Mouse (Mus musculus): ENCODE data around the gene Alg1.
A peak's percentile ranks its signal among the peaks of the same experiment; 100 is the strongest.

DNA sequence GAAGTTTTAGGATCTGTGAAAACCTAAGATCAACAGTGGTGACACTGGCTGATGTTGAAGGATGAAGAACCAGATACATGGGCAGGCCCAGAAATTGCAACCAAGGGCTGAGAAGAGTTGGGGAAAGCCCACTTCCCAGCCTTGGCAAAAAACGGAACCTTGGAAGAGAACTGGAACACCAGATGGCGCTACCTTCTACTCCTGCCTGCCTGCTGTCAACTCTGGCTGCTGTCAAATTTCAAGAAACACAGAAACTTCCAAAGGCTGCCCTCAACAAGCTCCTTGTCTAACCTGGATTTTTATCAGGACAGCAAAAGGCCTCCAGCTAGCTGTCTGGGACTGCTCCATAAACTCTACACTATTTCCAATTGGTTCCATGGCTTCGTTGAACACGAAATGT, 30.7 kb upstream of the Alg1 start:
- TF ChIP-seq CTCF (IDR thresholded peaks at IDR 0.05; ENCODE audit: control insufficient read depth, insufficient read depth, insufficient replicate concordance, low read depth, low read length), result peak; percentile 43; the same call in 1 of the 2 replicates
- TF ChIP-seq POLR2A (IDR thresholded peaks at IDR 0.05; ENCODE audit: control insufficient read depth, low read depth, low read length), result no peak
